Mouse (Mus musculus) left cerebral cortex, postnatal 25 days (tissue): Measurements from ENCODE around the gene Car7. TPM values are rescaled to one million over a fixed set of nuclear protein-coding genes. Genes with fewer than 3 reads are reported as not detected.

Experiments used
- total RNA-seq, 2 experiments: library from RNA; stranded (reverse); gene quantifications; 2 replicates each; pipeline ENCODE4 v1.2.3; 2021

The Car7 gene
- total RNA-seq, 2 experiments from 2014 or later = 28.9 to 30.7 TPM

Other genes with a start within 250 kb of the Car7 start
- gene Cmtm2a, start 241.5 kb upstream of the Car7 start, total RNA-seq = not detected
- gene Gm45711, start 224.6 kb upstream of the Car7 start, total RNA-seq = not detected
- not detected for gene Cmtm1, start 224.5 kb upstream of the Car7 start, total RNA-seq
- not detected for gene Gm11020, start 213.1 kb upstream of the Car7 start, total RNA-seq
- not detected for gene Cmtm2b, start 212.5 kb upstream of the Car7 start, total RNA-seq
- gene Cmtm3, start 195.3 kb upstream of the Car7 start, total RNA-seq = 10 to 100 TPM in 1 of 2 experiments, 1 to 10 TPM in 1; 9.3 to 12.2 TPM
- 10 to 100 TPM; 74.8 to 81.5 TPM for gene Cmtm4, start 138.9 kb upstream of the Car7 start, total RNA-seq
- 100 to 1,000 TPM; 267 to 283 TPM for gene Dync1li2, start 91.6 kb upstream of the Car7 start, total RNA-seq
- gene Terb1, start 24.8 kb upstream of the Car7 start, total RNA-seq = 1 to 10 TPM; 1.9 to 2.3 TPM
- gene Nae1, start 52 bp upstream of the Car7 start, total RNA-seq = 10 to 100 TPM; 44.5 to 50.5 TPM
- gene Pdp2, start 56.8 kb downstream of the Car7 start, total RNA-seq = 1 to 10 TPM; 7.6 to 8.4 TPM
- gene Cdh16, start 89.7 kb downstream of the Car7 start, total RNA-seq = not detected
- gene Rrad, start 96.6 kb downstream of the Car7 start, total RNA-seq = 1 to 10 TPM; 3.4 to 3.9 TPM
- gene Ciao2b, start 107.3 kb downstream of the Car7 start, total RNA-seq = 10 to 100 TPM; 33.1 to 33.5 TPM
- not detected for gene Ces2a, start 199.3 kb downstream of the Car7 start, total RNA-seq